Mouse (Mus musculus) MEL-GATA-1-ER (cell line): ENCODE data around the gene Coro1b.
A peak's percentile ranks its signal among the peaks of the same experiment; 100 is the strongest.
"Not testable (repeated sequence)": the region's sequence is repeated elsewhere in the genome, so short reads cannot be mapped to it uniquely, and the experiment has no call there.

Source experiments
- DNase-seq: peaks from one replicate; pipeline ENCODE4 v3.0.0-alpha.2; 2012; ENCODE audit warnings: low read depth; ENCODE audit errors: extremely low read depth

The Coro1b gene

GRCm38 (mm10) chr19:4120496-4120895 is 27.9 kb upstream of the Coro1b start:
- no peak for DNase-seq

GRCm38 (mm10) chr19:4121097-4121805 is 27.2 kb upstream of the Coro1b start:
- DNase-seq = peak; percentile 96

- peak; percentile 64 for DNase-seq
These were observed 26.5 kb upstream of the Coro1b start for GRCm38 (mm10) chr19:4121896-4122295.

GRCm38 (mm10) chr19:4122411-4123370 is 25.7 kb upstream of the Coro1b start:
- DNase-seq = peak; percentile 80

GRCm38 (mm10) chr19:4124432-4124831 is 24.0 kb upstream of the Coro1b start:
- DNase-seq = no peak

- not testable (repeated sequence) for DNase-seq
These were observed 23.2 kb upstream of the Coro1b start for GRCm38 (mm10) chr19:4125268-4125667.

GRCm38 (mm10) chr19:4125741-4126696 is 22.4 kb upstream of the Coro1b start, which contains the start of gene Aip:
Gene Aip (minus strand): TSS chr19:4125858.
- DNase-seq = peak; percentile 90

GRCm38 (mm10) chr19:4126759-4127495 is 21.5 kb upstream of the Coro1b start:
- DNase-seq = no peak

- no peak for DNase-seq
These were observed 19.0 kb upstream of the Coro1b start for GRCm38 (mm10) chr19:4129462-4129861.

- DNase-seq = no peak
These were observed 18.3 kb upstream of the Coro1b start for GRCm38 (mm10) chr19:4130106-4130505.

- DNase-seq = no peak
These were observed 17.3 kb upstream of the Coro1b start for GRCm38 (mm10) chr19:4131075-4131474.

- no peak for DNase-seq
These were observed 16.7 kb upstream of the Coro1b start for GRCm38 (mm10) chr19:4131768-4132167.

GRCm38 (mm10) chr19:4134354-4134753 is 14.1 kb upstream of the Coro1b start:
- no peak for DNase-seq

GRCm38 (mm10) chr19:4135229-4135962 is 13.0 kb upstream of the Coro1b start:
- not testable (repeated sequence) for DNase-seq

GRCm38 (mm10) chr19:4135963-4136345 is 12.5 kb upstream of the Coro1b start:
- DNase-seq = not testable (repeated sequence)

GRCm38 (mm10) chr19:4136463-4136862 is 12.0 kb upstream of the Coro1b start:
- DNase-seq = no peak

GRCm38 (mm10) chr19:4137913-4138312 is 10.5 kb upstream of the Coro1b start:
- no peak for DNase-seq

- no peak for DNase-seq
These were observed 9.0 kb upstream of the Coro1b start, which contains the start of gene Gpr152 for GRCm38 (mm10) chr19:4139446-4139845. Gene Gpr152 (plus strand): TSS chr19:4139787.

- DNase-seq = no peak
These were observed 8.3 kb upstream of the Coro1b start for GRCm38 (mm10) chr19:4140147-4140546.
